ENCODE assay signal across 29 mouse cellular contexts in the genomic region with DNA sequence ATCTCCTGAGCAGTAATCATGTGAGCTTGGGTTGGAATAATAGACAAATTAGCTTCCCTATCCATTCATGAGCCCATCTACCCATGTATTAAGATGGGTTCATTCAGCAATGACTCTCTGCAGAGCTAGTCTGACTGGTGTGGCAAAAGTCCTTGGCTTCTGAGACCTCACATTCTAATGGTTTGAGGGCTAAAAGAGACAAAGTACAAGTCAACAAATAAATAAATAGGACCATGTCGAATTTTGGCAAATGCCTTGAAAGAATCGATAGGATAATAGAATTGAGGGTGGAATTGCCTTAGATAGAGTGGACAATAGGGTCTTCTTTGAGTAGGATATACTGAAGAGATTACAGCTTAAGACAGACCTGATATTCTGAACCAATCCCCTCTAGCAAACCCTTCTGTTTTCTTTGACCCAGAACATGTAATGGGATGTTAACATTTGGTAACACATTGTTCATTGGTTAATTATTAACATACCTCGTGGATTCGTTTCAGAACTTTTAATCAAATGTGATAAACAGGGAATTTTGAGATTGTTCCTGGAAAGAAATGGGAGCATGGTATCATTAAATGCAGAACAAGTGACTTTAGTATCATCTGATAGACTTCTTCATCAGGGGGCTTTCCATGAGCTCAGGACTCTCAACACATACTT. TPM values are rescaled to one million over a fixed set of nuclear protein-coding genes. Genes with fewer than 3 reads are reported as not detected.
"Had no signal": no experiment of that assay in that cellular context is flagged by ENCODE, and none has a peak within 500 bp of the region (broad histone marks: within the 10 kb centered on the region; RNA-seq: fewer than 3 reads in every experiment).

No protein-coding gene starts in this region.

- H3K27ac ChIP-seq: left cerebral cortex, adult 2 months; limb, embryonic 12.5 days; limb, embryonic 13.5 days; limb, embryonic 15.5 days; liver, embryonic 12.5 days; liver, embryonic 13.5 days; liver, embryonic 14.5 days; liver, embryonic 15.5 days; lung, embryonic 15.5 days; macrophage; midbrain, embryonic 10.5 days; midbrain, embryonic 12.5 days; midbrain, embryonic 13.5 days; midbrain, embryonic 15.5 days had no signal

- H3K36me3 ChIP-seq: limb, embryonic 12.5 days; limb, embryonic 13.5 days; limb, embryonic 15.5 days; liver, embryonic 12.5 days; liver, embryonic 13.5 days; liver, embryonic 15.5 days; lung, embryonic 15.5 days; midbrain, embryonic 10.5 days; midbrain, embryonic 12.5 days; midbrain, embryonic 13.5 days; midbrain, embryonic 15.5 days had no signal

- DNase-seq: left cerebral cortex, postnatal 4 days; liver, embryonic 13.5 days; liver, postnatal 0 days; lung, adult 18-20 months; lung, adult 2 months; lung, embryonic 14.5 days; lung, postnatal 10 days; lung, postnatal 14 days; lung, postnatal 36 days; lung, postnatal 4 days; midbrain, embryonic 14.5 days had no signal

- H3K4me3 ChIP-seq: left cerebral cortex, adult 2 months; limb, embryonic 10.5 days; limb, embryonic 12.5 days; limb, embryonic 13.5 days; limb, embryonic 15.5 days; liver, embryonic 12.5 days; liver, embryonic 13.5 days; liver, embryonic 15.5 days; lung, embryonic 15.5 days; megakaryocyte, embryonic 14.5 days; midbrain, embryonic 10.5 days; midbrain, embryonic 12.5 days; midbrain, embryonic 13.5 days; midbrain, embryonic 15.5 days; myocyte had no signal

- H3K9ac ChIP-seq: limb, embryonic 12.5 days; limb, embryonic 13.5 days; limb, embryonic 15.5 days; liver, embryonic 12.5 days; liver, embryonic 13.5 days; liver, embryonic 14.5 days; liver, embryonic 15.5 days; liver, postnatal 0 days; lung, embryonic 14.5 days; lung, embryonic 15.5 days; midbrain, embryonic 12.5 days; midbrain, embryonic 13.5 days; midbrain, embryonic 15.5 days had no signal

- H3K27me3 ChIP-seq: limb, embryonic 12.5 days; limb, embryonic 13.5 days; limb, embryonic 15.5 days; liver, embryonic 12.5 days; liver, embryonic 13.5 days; liver, embryonic 15.5 days; lung, embryonic 15.5 days; megakaryocyte, embryonic 14.5 days; midbrain, embryonic 12.5 days; midbrain, embryonic 13.5 days; midbrain, embryonic 15.5 days had no signal

- H3K4me1 ChIP-seq: liver, embryonic 12.5 days; liver, embryonic 13.5 days; liver, embryonic 15.5 days; lung, embryonic 15.5 days; megakaryocyte, embryonic 14.5 days; midbrain, embryonic 10.5 days; midbrain, embryonic 12.5 days; midbrain, embryonic 13.5 days; midbrain, embryonic 15.5 days had no signal

RNA-seq across cellular contexts. Expression of a gene that starts 36.5 kb away (rescaled TPM):
- total RNA-seq: megakaryocyte-erythroid progenitor cell, adult 5-6 weeks; monocyte, adult 5-6 weeks had no signal
